Mouse (Mus musculus): Measurements from ENCODE around the gene Bmp6.

Gene Bmp6

GRCm38 (mm10) chr13:38546754-38547153 lies 201.8 kb downstream of the Bmp6 start:
- DNase-seq (ENCODE audit: low read depth) = no peak

GRCm38 (mm10) chr13:38547717-38548116 lies 202.8 kb downstream of the Bmp6 start:
- no peak for DNase-seq (ENCODE audit: low read depth)

- no peak for DNase-seq (ENCODE audit: low read depth)
Measured at GRCm38 (mm10) chr13:38548681-38549080, 203.8 kb downstream of the Bmp6 start.
